Mouse (Mus musculus): ENCODE data around the gene Gaa. TPM values are rescaled to one million over a fixed set of nuclear protein-coding genes. Genes with fewer than 3 reads are reported as not detected.

Gene Gaa
- polyA plus RNA-seq, 1 experiment = 86.4 TPM

DNA sequence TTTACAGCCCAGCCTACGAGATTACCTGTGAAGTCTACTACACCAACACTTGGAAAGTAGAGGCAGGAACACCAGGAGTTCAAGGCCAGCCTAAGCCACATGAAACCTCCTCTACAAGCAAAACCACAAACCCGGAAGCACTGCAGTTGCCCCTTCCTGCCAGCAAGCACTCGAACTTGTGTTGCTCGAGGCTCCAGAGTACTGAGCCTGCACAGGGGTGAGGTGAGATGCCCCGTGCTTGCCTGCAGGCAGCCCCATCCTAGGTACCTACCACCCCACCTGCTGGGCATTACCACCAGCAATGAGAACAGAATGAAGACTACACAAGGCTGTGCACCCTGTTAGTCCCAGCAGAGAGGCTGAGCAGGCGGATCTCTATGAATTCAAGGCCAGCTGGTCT is 30.3 kb downstream of the Gaa start:
- H3K27me3 ChIP-seq (ENCODE audit: control insufficient read depth, insufficient read depth, insufficient read length) = peaks cover 7% of the 10 kb centered on the region
- peak overlapping the region; percentile 98 for H3K4me2 ChIP-seq (ENCODE audit: low read depth)
- TF ChIP-seq TCF12 (IDR thresholded peaks at IDR 0.05; ENCODE audit: insufficient read depth, poor library complexity, severe bottlenecking) = no peak
- no peak for TF ChIP-seq TCF3 (IDR thresholded peaks at IDR 0.05; ENCODE audit: insufficient read length, low read depth)
- TF ChIP-seq POLR2A (IDR thresholded peaks at IDR 0.05; ENCODE audit: insufficient read length, low read depth) = no peak
- TF ChIP-seq E2F4 (IDR thresholded peaks at IDR 0.05; ENCODE audit: insufficient read depth) = no peak
- no peak for TF ChIP-seq POLR2AphosphoS2 (IDR thresholded peaks at IDR 0.05; ENCODE audit: insufficient read length, low read depth)
- TF ChIP-seq MYOD1 (IDR thresholded peaks at IDR 0.05; ENCODE audit: control insufficient read depth in 1 of 3, insufficient read length in 2 of 3, low read depth in 2 of 3) = no peak
- no peak for TF ChIP-seq USF1 (IDR thresholded peaks at IDR 0.05; ENCODE audit: low read depth)
- TF ChIP-seq SRF (IDR thresholded peaks at IDR 0.05; ENCODE audit: control insufficient read depth, insufficient read length, low read depth) = no peak
- peaks cover 28% of the 10 kb centered on the region for H3K79me2 ChIP-seq (ENCODE audit: control insufficient read depth, insufficient read depth)
- peaks cover 26% of the 10 kb centered on the region for H3K36me3 ChIP-seq (ENCODE audit: control insufficient read depth, insufficient read depth)
- H3K4me3 ChIP-seq = peak overlapping the region; percentile 98
- H3ac ChIP-seq (ENCODE audit: control insufficient read depth, insufficient read length) = no peak overlapping the region

DNA sequence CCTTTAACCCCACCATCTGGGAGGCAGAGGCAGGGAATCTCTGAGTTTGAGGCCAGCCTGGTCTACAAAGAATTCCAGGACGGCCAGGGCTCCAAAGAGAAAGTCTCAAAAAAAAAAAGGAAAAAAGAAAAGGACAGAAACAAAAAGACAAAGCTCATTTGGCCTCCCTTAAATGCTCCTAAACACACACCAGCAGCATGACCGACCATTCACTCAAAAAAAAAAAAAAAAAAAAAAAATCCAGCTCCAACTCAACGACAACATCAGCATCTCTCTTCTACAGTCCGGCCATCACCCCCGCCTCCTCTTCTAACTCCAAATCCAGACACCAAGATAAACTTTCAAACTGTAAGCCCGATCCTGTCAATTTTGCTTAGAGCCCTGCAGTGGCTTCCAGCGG is 31.2 kb downstream of the Gaa start:
- H3K4me2 ChIP-seq (ENCODE audit: low read depth) = peak overlapping the region; percentile 98
- peaks cover 28% of the 10 kb centered on the region for H3K79me2 ChIP-seq (ENCODE audit: control insufficient read depth, insufficient read depth)
- peaks cover 18% of the 10 kb centered on the region for H3K36me3 ChIP-seq (ENCODE audit: control insufficient read depth, insufficient read depth)
- peak overlapping the region; percentile 94 for H3ac ChIP-seq (ENCODE audit: control insufficient read depth, insufficient read length)
- H3K4me3 ChIP-seq = peak overlapping the region; percentile 98
- no peak for TF ChIP-seq POLR2AphosphoS2 (IDR thresholded peaks at IDR 0.05; ENCODE audit: insufficient read length, low read depth)
- peaks cover 15% of the 10 kb centered on the region for H3K27me3 ChIP-seq (ENCODE audit: control insufficient read depth, insufficient read depth, insufficient read length)

GRCm38 (mm10) chr11:119299391-119300245 is 31.9 kb downstream of the Gaa start, which contains the start of gene Eif4a3:
Eif4a3 (minus strand) TSS chr11:119300089.
- Histone ChIP-seq H3K4me2 (ENCODE audit: low read depth) (peak within 1 kb of the TSS; percentile 98), H3K79me2 (ENCODE audit: control insufficient read depth, insufficient read depth) (peaks cover 28% of the 10 kb centered on the region), H3K4me3 (peak within 1 kb of the TSS; percentile 98), H3K36me3 (ENCODE audit: control insufficient read depth, insufficient read depth) (peaks cover 16% of the 10 kb centered on the region), H3ac (ENCODE audit: control insufficient read depth, insufficient read length) (peak within 1 kb of the TSS; percentile 94), H3K27me3 (ENCODE audit: control insufficient read depth, insufficient read depth, insufficient read length) (peaks cover 22% of the 10 kb centered on the region)
- TF ChIP-seq TCF12 (IDR thresholded peaks at IDR 0.05; ENCODE audit: insufficient read depth, poor library complexity, severe bottlenecking) (no peak), USF1 (IDR thresholded peaks at IDR 0.05; ENCODE audit: low read depth) (no peak), TCF3 (IDR thresholded peaks at IDR 0.05; ENCODE audit: insufficient read length, low read depth) (no peak), MAX (IDR thresholded peaks at IDR 0.05; ENCODE audit: low read depth) (no peak), POLR2AphosphoS2 (IDR thresholded peaks at IDR 0.05; ENCODE audit: insufficient read length, low read depth) (peak; percentile 56), MYOD1 (IDR thresholded peaks at IDR 0.05; ENCODE audit: control insufficient read depth in 1 of 3, insufficient read length in 2 of 3, low read depth in 2 of 3) (no peak), CEBPB (IDR thresholded peaks at IDR 0.05; ENCODE audit: insufficient read depth, poor library complexity, severe bottlenecking) (no peak), POLR2A (IDR thresholded peaks at IDR 0.05; ENCODE audit: insufficient read length, low read depth) (peak; percentile 60), MYOG (IDR thresholded peaks at IDR 0.05; ENCODE audit: control insufficient read depth in 1 of 3, insufficient read depth in 1 of 3, insufficient read length in 2 of 3, low read depth in 2 of 3) (peak in 2 of 3 experiments; percentile 33 to 53), SRF (IDR thresholded peaks at IDR 0.05; ENCODE audit: control insufficient read depth, insufficient read length, low read depth) (peak; percentile 51), REST (IDR thresholded peaks at IDR 0.05; ENCODE audit: insufficient read depth, insufficient read length) (no peak), E2F4 (IDR thresholded peaks at IDR 0.05; ENCODE audit: insufficient read depth) (peak; percentile 10)

DNA sequence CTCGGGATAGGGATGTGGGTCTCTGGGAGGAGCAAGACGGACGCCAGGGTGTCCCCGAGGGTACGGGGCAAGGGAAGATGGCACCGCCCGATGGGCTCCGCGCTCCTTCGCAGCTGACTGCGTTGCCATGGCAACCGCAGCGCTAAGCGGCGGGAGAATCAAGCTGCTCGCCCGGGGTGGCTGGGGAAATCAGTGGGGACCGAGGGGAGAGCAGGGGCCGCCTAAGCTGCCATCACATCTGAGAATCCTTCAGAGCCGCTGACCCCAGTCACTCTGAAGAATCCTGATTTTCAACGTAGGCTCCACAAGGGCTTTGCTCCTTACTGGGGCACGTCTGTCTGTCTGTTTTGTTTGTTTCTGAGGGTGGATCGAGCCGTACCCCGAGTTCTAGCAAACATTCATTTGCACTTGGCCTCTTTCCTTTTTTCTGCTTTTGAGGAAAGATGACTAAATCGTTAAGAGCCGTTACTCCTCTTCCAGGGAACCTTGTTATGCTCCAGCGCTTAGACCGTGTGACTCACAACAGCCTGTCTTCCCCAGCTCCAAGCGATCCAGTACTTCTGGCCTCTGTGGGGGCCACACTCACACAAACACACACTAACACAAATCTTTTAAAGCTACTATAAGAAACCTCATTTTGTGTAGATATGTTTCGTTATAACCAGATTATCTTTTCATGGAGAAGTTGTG is 32.7 kb downstream of the Gaa start:
- TF ChIP-seq TCF12 (IDR thresholded peaks at IDR 0.05; ENCODE audit: insufficient read depth, poor library complexity, severe bottlenecking) (no peak), MYOD1 (IDR thresholded peaks at IDR 0.05; ENCODE audit: control insufficient read depth in 1 of 3, insufficient read length in 2 of 3, low read depth in 2 of 3) (no peak), E2F4 (IDR thresholded peaks at IDR 0.05; ENCODE audit: insufficient read depth) (peak; percentile 82)
- peak overlapping the region; percentile 98 for H3K4me3 ChIP-seq

DNA sequence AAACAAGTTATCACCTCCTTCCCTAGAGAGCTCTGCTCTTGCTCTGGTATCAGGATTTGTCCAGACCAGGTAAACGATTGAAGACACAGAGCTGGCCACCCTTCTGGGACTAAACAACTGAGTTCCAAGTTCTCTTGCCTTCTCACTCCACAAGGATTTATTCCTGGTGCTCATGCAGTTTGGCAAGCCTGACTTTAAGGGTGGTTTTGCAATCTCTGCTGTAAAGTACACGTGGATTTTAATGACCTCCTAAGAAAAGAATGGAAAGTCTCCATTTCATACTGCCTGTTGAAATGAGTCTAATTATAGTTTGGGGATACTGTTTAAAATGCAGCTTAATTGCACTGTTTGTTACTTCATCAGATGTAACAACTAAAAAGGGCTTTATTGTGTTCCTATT is 33.3 kb downstream of the Gaa start:
- TF ChIP-seq MAX (IDR thresholded peaks at IDR 0.05; ENCODE audit: low read depth) (no peak), TCF12 (IDR thresholded peaks at IDR 0.05; ENCODE audit: insufficient read depth, poor library complexity, severe bottlenecking) (no peak), SRF (IDR thresholded peaks at IDR 0.05; ENCODE audit: control insufficient read depth, insufficient read length, low read depth) (no peak), E2F4 (IDR thresholded peaks at IDR 0.05; ENCODE audit: insufficient read depth) (no peak), MYOG (IDR thresholded peaks at IDR 0.05; ENCODE audit: control insufficient read depth in 1 of 3, insufficient read depth in 1 of 3, insufficient read length in 2 of 3, low read depth in 2 of 3) (no peak), TCF3 (IDR thresholded peaks at IDR 0.05; ENCODE audit: insufficient read length, low read depth) (no peak)
- H3K79me2 ChIP-seq (ENCODE audit: control insufficient read depth, insufficient read depth) = peaks cover 28% of the 10 kb centered on the region
- H3K4me3 ChIP-seq = peak overlapping the region; percentile 98
- H3K27me3 ChIP-seq (ENCODE audit: control insufficient read depth, insufficient read depth, insufficient read length) = peaks cover 29% of the 10 kb centered on the region
- peak overlapping the region; percentile 77 for H3K4me2 ChIP-seq (ENCODE audit: low read depth)
- H3ac ChIP-seq (ENCODE audit: control insufficient read depth, insufficient read length) = no peak overlapping the region
- H3K36me3 ChIP-seq (ENCODE audit: control insufficient read depth, insufficient read depth) = peaks cover 10% of the 10 kb centered on the region

More for the DNA sequence above, 32.7 kb downstream of the Gaa start:
- Histone ChIP-seq H3K36me3 (ENCODE audit: control insufficient read depth, insufficient read depth) (peaks cover 10% of the 10 kb centered on the region), H3K79me2 (ENCODE audit: control insufficient read depth, insufficient read depth) (peaks cover 28% of the 10 kb centered on the region), H3ac (ENCODE audit: control insufficient read depth, insufficient read length) (peak overlapping the region; percentile 94), H3K4me2 (ENCODE audit: low read depth) (peak overlapping the region; percentile 77), H3K27me3 (ENCODE audit: control insufficient read depth, insufficient read depth, insufficient read length) (peaks cover 29% of the 10 kb centered on the region)
